Mouse (Mus musculus): ENCODE results near the gene Ppm1n. TPM values are rescaled to one million over a fixed set of nuclear protein-coding genes. Genes with fewer than 3 reads are reported as not detected.
A peak's percentile ranks its signal among the peaks of the same experiment; 100 is the strongest.
"Not testable (repeated sequence)": the region's sequence is repeated elsewhere in the genome, so short reads cannot be mapped to it uniquely, and the experiment has no call there.

The Ppm1n gene
- total RNA-seq, 2 experiments from 2014 or later: 0.55 TPM; not detected in 1

DNA sequence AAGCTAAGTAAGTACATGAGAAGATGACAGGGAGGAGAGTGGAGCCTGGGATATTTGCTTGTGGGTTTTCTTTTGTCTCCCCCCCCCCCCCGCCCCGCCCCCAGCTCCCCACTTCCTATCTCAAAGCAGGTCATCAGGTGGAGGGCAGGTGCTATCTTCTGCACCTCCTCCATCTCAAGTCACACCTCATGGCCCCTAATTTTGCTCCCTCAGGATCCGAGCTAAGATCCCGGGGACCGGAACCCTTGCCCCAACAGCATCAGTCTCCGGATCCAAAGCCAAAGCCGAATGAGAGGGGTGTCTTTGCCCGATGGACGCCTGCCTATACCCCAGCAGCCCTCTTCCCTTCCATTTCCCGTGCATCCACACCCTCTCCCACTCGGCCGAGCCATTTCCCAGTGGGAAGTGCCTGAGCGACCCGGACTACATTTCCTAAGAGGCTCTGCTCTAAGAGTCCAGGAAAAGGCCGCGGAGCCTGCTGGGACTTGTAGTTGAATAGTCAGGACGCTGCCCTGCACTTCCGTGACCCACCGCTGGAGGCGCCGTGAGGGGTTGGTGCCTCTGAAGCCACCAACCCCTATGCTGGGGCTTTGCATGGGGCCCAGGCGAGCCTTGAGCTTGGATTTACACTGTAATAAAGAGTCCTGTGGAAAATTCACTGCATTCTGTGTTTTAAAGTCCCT lies 15.8 kb upstream of the Ppm1n start:
- intact Hi-C loops (cut with DNase I): loop anchor here (2.0 kb wide), 1 partner anchor 57 kb away; no protein-coding TSS in a partner anchor
- peak; percentile 94 to 97 for DNase-seq (ENCODE audit: low spot score in 2 of 2)

DNA sequence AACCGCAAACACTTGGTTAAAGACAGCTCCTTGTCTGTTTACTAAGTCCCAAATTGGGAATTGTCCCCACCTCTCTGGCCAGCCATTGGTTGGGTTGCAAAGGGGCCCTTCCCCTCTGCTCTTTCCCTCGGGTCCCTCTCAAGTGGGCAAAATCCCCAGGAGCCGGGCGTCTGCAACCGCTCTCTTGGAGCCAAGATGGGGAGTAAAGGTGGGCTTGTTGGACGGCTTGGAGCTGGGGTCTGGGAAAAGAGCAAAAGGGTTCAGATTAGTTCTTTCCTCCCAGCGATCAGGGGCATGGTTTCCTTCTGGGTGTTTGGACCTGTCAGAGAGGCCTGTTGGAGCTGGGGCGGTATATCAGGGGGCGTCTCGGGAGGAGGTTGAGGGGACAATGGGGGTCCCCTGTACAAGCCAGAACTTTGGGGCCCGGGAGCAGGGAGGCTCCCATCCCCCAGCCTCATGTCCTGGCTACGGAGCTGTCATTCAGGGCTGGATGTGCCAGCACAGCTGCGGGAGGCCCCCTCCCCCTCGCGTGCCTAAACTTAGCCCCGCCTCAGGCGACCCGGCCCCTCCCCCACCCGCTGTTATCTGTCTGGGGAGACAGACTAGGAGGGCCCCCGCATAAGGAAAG lies 11.2 kb upstream of the Ppm1n start:
- no peak for DNase-seq (ENCODE audit: low spot score in 2 of 2)
- intact Hi-C loops (cut with DNase I): no loop called here

DNA sequence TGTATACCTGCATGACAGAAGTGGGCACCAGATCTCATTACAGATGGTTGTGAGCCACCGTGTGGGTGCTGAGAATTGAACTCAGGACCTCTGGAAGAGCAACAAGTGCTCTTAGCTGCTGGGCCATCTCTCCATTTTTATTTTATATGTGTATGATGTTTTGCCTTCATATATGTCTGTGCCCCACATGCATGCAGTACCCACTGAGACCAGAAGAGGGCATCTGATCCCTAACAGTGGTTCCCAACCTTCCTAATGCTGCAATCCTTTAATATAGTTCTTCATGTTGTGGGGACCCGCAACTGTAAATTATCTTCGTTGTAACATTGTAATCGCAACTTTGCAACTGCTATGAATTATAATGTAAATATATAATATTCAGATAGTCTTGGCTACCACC lies 4.9 kb upstream of the Ppm1n start:
- intact Hi-C loops (cut with DNase I): no loop called here
- peak in 1 of 2 experiments; percentile 53 for DNase-seq (ENCODE audit: low spot score in 2 of 2)

DNA sequence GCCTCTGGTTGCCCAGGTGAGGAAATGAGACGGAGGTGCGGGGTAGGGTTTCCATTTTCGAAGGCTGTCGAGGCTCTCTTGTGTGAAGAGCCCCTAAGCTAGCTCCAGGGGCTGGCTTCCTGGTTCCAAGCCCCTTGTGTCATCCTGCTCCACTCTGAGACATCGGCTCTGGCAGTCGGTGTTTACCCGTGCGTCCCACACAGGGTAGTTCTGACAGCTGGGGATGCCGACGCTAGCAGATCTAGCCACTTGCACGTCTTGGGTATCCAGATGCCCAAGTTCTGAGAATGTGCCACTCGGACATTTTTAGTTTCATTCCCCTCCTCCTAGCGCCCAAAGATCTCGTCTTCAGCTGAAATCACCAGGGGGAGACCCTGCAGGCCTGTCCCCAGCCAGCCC lies 3.5 kb upstream of the Ppm1n start:
- intact Hi-C loops (cut with DNase I): loop anchor here (2.0 kb wide), 1 partner anchor 45 kb away; no protein-coding TSS in a partner anchor
- DNase-seq (ENCODE audit: low spot score in 2 of 2): peak in 1 of 2 experiments; percentile 63

DNA sequence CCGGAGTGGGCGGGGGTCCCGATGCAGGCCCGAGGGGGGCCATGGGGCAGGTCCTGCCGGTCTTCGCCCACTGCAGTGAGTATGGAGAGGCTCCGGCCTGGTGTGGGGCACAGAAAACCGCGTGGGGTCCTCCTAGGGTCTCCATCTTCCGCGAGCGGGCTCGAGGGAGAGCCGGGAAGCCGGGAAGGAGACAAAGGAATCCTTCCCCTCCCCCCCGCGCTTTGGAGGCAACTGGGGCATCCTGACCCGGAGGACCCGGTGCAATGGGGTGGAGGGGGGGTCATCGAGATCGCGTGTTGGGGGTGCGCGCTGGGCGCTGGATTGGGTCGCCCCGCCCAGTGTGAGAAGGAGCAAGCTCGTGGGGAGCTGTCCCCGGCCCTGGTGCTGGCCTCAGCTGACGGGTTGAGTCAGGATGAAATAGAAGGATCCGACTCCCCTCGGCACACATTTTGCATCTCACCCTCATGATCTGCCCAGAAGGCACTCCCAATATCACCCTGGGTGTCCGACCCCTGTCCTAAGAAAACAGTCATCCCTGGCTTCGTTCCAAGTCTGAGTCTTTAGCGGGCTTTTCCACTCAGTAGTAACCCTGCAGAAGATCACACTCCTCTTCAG lies 3.0 kb upstream of the Ppm1n start:
- intact Hi-C loops (cut with DNase I): loop anchor here (2.0 kb wide), 1 partner anchor 44 kb away; no protein-coding TSS in a partner anchor
- peak; percentile 44 to 46 for DNase-seq (ENCODE audit: low spot score in 2 of 2)

DNA sequence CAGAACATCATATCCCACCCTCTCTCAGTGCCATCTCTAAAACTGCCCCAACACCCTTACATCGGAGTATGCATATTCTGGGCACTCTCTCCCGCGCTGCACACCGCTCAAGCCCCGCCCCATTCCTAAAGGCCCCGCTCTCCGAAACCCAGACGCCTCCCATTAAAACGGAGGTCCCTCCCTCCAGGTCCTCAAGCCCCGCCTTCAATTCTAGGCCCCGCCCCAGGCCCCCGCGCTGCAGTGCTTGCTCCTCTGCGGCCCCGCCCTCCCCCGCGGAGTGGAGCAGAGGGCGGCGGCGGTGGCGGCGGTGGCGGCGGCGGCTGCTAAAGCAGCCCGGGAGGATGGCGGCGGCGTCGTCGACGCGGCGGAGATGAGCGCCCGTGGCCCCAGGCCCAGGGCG lies 2.5 kb upstream of the Ppm1n start, which contains the start of gene Rtn2:
Gene Rtn2 (plus strand): TSS at position 240 of the 400 bp plus-strand sequence.
- DNase-seq (ENCODE audit: low spot score in 2 of 2): peak; percentile 79 to 87
- intact Hi-C loops (cut with DNase I): loop anchor here (2.0 kb wide), 1 partner anchor 44 kb away; no protein-coding TSS in a partner anchor

DNA sequence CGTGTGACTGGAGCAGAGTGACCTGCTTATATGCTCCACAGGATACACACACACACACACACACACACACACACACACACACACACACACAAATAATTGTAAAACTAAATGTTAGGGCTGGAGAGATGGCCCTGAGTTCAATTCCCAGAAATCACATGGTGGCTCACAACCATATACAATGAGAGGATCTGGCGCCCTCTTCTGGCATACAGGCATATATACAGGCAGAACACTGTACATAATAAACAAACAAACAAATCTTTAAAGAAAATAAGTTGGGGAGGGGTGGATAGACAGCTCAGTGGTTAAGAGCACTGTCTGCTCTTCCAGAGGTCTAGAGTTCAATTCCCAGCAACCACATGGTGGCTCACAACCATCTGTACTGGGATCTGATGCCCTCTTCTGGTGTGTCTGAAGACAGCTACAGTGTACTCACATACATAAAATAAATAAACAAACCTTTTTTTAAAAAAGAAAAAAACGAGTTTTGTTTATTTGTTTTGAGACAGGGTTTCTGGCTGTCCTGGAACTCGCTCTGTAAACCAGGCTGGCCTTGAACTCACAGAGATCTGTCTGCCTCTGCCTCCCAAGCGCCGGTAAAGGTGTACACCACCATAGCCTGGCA lies 1.9 kb upstream of the Ppm1n start:
- DNase-seq (ENCODE audit: low spot score in 2 of 2): not testable (repeated sequence)
- intact Hi-C loops (cut with DNase I): loop anchor here (2.0 kb wide), 1 partner anchor 43 kb away; no protein-coding TSS in a partner anchor

DNA sequence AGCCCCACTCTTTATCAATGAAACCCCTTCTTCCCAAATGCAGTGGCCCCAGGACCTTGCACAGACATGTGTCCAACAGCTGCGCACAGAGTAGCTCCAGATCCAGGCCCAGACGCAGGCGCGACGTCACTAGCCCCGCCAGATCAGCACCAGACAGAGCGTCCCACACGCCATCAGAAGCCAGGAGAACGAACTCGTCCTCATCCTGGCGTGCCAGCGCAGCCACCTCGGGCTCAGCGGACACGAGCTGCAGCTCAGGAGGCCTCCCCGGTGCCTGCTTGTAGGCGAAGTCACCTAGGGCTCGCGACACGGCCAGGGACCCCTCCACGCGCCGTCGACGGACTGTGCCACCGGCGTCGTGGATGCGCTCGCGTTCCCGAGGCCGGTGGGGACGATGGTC lies 812 bp downstream of the Ppm1n start:
- DNase-seq (ENCODE audit: low spot score in 2 of 2): no peak
- intact Hi-C loops (cut with DNase I): no loop called here

DNA sequence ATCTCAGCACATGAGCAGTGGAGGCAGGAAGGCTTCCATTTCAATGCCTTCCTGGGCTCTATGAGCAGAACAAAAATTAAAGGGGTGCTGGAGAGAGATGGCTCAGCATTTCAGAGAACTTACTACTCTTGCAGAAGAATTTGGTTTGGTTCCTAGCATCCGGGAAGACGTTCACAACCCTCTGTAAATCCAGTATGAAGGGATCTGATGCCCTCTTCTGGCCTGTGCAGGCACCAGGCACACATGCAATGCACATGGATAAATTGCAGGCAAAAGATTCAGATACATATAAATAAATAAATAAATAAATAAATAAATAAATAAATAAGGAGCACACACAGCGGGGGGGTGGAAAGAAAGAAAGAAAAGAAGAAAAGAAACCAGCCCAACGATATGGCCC lies 3.6 kb downstream of the Ppm1n start:
- intact Hi-C loops (cut with DNase I): no loop called here
- DNase-seq (ENCODE audit: low spot score in 2 of 2): no peak

DNA sequence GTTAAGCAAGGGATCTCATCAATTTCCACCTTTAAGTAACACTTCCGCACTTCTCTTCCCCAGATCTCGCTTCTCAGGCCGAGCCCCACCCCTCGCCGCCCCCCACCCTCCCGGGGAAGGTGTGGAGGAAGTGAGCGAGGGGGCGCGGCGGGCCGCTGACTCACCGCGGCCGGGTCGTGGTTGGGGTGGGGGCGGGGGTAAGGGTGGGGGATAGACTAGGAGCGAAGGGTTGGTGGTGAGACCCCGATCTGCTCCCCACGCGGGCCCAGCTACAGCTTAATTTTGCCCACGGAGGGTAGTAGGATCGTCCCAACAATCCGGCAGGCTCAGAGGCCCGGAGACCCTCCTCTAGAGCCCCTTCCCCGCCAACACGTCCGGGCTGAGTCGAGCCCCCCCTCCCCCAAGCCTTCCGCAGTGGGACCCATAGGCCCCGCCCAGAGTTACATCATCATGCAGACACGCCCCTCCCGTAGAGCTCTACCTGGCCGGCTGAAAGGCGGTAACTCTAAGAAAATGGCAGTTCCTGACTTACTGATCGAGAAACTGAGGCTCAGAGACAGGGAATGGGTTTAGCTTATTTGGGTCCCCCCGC lies 7.6 kb downstream of the Ppm1n start:
- intact Hi-C loops (cut with DNase I): no loop called here
- DNase-seq (ENCODE audit: low spot score in 2 of 2): peak; percentile 32 to 33

DNA sequence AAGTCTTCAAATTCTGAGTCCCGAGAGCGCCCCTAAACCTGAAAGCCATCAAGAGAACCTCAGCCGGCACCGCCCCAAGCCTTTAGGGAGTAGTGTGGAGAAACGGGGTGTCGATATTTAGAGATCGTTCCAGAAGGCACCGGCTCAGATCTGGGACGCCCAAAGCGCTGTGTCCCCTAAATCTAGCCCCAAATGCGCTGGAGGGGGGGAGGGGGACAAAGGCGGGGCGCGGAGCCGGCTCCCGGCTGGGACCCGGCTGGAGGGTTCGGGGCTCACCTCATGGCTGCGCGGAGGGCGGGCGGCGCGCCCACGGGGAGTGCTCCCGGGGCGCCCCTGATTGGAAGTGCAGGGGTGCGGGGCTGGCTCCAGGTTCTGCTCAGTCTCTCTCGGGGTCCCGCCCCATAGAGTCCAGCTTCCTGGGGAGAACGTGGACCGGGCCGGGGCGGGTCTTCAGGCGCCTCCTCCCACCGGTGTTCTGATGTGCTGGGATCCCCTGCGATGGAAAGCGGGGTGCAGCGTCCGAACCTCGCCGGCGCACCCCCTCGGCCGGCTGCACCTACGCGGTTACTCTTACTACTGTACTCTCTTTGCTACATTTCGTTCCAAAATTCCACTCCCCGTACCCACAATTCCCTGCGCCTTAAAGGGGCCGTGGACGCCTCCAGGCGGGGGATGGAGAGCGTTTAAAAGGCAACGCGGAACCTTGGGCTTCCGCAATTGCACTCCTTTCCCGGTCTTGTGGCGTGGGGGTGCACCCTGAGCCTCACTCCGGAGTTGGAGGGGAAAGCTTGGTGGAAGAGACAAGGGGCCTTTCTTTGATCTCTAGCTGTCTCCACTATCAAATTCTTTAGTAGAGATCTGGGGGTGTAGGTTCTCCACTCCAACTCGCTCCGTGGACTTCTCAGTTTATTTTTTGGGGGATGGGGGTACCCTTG lies 8.4 kb downstream of the Ppm1n start, which contains the start of gene Vasp:
Gene Vasp (minus strand): TSS at position 580 of the 935 bp plus-strand sequence.
- peak; percentile 86 to 91 for DNase-seq (ENCODE audit: low spot score in 2 of 2)
- intact Hi-C loops (cut with DNase I): loop anchor here (1.0 kb wide), 1 partner anchor 43 kb away; the partner anchor contains the start of gene Opa3

DNA sequence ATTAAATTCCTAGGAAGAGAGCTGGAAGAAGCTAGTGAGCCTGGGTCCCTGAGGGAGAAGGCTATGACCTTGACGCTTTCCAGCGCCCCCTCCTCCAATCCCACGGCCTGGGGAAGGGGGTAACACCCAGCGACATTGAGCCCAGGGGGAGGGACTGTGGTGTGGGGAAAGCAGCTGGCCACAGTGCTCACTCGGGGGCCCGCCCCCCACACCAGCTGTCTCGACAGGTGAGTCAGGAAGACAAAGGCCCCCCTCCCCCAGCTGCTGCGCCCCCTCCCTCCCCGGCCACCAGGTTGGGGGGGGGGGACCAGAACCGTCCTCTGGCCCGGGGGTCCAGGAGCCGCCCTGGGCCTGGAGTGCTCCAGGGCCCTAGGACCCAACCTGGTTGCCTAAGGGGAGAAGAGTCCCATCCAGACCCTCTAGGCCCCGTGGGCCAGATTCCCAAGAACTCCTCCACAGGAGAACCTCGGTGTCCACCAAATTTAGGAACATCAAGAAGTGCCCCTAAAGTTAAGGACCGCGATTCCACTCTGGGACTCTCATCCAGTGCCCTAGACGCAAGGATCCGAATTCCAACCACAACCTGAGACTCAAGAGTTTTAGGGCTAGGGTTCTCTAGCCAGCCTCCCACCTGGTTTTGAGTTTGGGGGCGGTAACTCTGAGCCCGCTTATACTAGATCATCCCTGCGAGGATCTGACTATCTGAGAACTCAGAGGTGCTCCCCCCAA lies 9.2 kb downstream of the Ppm1n start:
- no peak for DNase-seq (ENCODE audit: low spot score in 2 of 2)
- intact Hi-C loops (cut with DNase I): loop anchor here (1.0 kb wide), 1 partner anchor 42 kb away; the partner anchor contains the start of gene Opa3

DNA sequence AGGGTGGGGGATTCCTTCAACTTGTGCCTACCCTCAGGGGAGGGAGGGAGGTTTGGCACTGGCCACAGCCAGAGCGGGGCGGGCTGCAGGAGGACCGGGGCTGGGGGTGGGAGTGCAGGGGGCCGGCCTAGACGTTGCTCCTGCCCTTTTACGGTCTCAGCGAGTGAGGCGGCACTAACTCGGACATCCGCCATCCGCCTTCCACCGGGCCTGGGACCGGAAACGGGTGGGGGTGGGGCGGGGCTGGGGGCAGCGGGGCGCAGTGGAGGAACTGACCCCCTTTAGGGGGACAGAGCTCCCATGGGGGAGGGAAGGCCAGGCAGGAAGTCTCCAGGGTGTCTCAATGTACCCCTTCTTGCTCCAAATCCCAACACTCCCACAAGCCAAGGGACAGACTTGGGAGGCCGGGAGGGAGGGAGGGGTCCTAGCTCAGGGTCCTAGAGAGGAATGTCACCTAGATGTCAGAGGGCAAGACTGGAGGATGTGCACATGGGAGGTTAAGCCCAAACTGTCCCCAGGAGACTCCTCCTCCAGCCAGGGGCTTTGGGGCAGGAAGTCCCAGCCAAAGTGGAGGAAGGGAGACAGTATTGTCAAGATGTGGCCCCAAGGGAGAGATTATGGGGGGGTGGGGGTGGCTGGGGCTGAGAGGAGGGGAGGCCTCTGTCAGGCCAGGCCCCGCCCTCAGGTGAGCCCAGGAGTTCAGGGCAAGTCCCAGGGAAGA lies 10.0 kb downstream of the Ppm1n start:
- intact Hi-C loops (cut with DNase I): no loop called here
- no peak for DNase-seq (ENCODE audit: low spot score in 2 of 2)

DNA sequence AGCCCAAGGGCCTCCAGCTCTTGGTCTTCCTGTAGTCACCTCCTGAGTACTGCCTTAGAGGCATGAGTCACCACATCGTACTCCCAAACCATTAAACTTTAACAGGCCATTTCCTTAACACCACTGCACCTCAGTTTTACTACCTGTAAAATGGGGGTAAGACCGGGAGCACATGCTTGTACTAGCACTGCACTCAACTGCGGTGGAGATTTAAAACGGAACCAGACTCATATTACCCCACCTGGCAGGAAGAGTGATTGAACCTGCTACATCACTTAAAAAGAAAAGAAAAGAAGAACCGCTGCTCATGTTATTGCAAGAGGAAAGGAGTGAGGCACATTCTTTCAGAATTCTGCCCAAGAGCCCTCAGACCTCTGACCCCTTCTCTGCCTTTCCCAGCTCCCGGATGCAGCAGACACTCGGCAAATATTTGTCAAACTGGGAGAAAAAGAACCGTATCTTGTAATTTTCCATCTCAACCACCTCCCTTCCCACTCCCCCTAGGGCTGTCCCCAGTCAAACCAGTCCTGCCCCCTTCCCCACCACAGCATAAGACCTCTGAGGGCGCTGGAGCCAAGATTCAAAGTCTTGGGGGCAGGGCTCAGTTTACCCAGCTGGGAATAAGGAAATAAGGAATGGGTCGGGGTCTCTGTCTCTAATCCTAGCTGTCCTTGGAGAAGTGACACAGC lies 10.7 kb downstream of the Ppm1n start:
- DNase-seq (ENCODE audit: low spot score in 2 of 2): no peak
- intact Hi-C loops (cut with DNase I): no loop called here

DNA sequence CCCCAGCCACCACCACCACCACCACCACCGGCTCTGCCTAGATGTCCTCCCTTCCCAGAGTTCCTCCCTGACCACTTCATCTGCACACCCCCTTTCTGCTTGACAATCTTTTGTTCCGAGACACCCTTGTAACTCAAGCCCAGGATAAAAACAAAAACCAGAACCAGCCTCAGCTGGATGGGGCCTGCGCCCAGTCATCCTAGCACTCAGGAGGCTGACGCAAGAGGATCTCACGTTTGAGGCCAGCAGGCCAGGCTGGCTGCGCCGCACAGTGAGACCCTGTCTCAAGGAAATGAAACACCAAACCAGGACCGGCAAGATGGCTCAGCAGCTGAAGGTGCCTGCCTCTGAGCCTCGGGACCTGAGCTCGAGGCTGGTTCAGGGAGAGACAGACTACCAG lies 12.8 kb downstream of the Ppm1n start:
- intact Hi-C loops (cut with DNase I): no loop called here
- DNase-seq (ENCODE audit: low spot score in 2 of 2): no peak

DNA sequence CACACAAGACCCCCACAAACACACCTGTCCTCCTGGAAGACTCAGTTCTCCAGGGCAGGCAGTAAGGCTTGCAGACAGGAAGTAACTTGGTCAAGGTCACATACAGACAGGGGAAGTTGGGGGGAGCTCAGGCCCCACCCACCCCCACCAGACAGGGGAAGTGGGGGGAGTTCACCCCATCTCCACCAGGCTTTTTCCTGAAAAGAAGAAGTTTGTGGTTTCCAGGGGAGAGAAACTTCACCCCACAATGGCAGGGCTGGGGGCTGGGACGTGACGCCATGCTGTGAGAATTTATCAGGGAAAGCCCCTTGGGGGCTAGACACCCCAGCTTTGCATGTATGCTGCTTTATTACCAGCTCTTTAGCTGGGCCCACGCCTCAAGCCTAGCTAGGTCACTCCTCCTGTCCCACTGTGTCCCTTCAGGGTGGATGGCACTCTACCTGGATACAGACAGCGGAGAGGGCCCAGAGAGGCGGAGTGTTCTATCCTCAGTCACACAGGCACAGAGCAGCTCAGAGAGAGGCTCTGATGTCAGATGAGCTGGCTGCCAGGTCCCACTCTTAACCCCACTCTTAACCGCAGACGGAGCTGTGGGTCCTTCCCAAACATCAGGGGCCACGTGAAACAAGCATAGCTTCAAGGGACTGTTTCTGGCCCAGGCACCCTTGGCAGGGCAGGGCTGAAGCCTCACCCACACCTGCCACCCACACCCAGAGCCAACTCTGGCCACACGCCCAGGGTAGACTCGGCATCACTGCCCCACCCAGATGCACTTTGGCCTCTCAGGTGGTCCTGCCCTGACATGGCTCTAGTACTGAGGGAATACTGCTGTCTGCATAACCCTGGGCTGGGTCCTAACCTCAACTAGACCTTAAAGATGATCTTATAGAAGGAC lies 13.7 kb downstream of the Ppm1n start:
- intact Hi-C loops (cut with DNase I): no loop called here
- DNase-seq (ENCODE audit: low spot score in 2 of 2): peak in 1 of 2 experiments; percentile 44

Measured in left cerebral cortex, postnatal 25 days (tissue).